Mouse (Mus musculus) central nervous system, embryonic 18 days (tissue): ENCODE measurements around the gene H2al1c. TPM values are rescaled to one million over a fixed set of nuclear protein-coding genes. Genes with fewer than 3 reads are reported as not detected.

ENCODE experiments used
- polyA plus RNA-seq: library from polyadenylated mRNA; depleted of rRNA; stranded (reverse); fragments of >200 nt; gene quantifications from 2 replicates; pipeline ENCODE4 v1.2.3, GENCODE M21; 2012; rRNA removed

H2al1c gene
- not detected in 2 replicates for polyA plus RNA-seq

GRCm38 (mm10) chrX:11305355-11305754 is at the start of gene H2al1c:
TSS of gene H2al1c (plus strand) at chrX:11305655.

GRCm38 (mm10) chrX:11298957-11299356 is 6.5 kb upstream of the H2al1c start, which contains the start of gene H2al1a:
TSS of gene H2al1a (plus strand) at chrX:11299257.

GRCm38 (mm10) chrX:11302132-11302531 is 3.3 kb upstream of the H2al1c start, which contains the start of gene H2al1b:
TSS of gene H2al1b (plus strand) at chrX:11302432.

GRCm38 (mm10) chrX:11308524-11308923 is 3.1 kb downstream of the H2al1c start, which contains the start of gene H2al1d:
TSS of gene H2al1d (plus strand) at chrX:11308824.

GRCm38 (mm10) chrX:11311634-11312033 is 6.2 kb downstream of the H2al1c start, which contains the start of gene H2al1e:
TSS of gene H2al1e (plus strand) at chrX:11311934.

GRCm38 (mm10) chrX:11314858-11315257 is 9.4 kb downstream of the H2al1c start, which contains the start of gene H2al1f:
TSS of gene H2al1f (plus strand) at chrX:11315158.

GRCm38 (mm10) chrX:11317956-11318355 is 12.5 kb downstream of the H2al1c start, which contains the start of gene H2al1g:
TSS of gene H2al1g (plus strand) at chrX:11318256.

GRCm38 (mm10) chrX:11321192-11321591 is 15.7 kb downstream of the H2al1c start, which contains the start of gene H2al1h:
TSS of gene H2al1h (plus strand) at chrX:11321492.

GRCm38 (mm10) chrX:11324359-11324758 is 18.9 kb downstream of the H2al1c start, which contains the start of gene H2al1i:
TSS of gene H2al1i (plus strand) at chrX:11324659.

GRCm38 (mm10) chrX:11327522-11327921 is 22.1 kb downstream of the H2al1c start, which contains the start of gene H2al1j:
TSS of gene H2al1j (plus strand) at chrX:11327822.

Other genes with a start within 250 kb of the H2al1c start
- gene H2al1a, start 6.4 kb upstream of the H2al1c start, polyA plus RNA-seq, result not detected in 2 replicates
- not detected in 2 replicates for gene H2al1b, start 3.2 kb upstream of the H2al1c start, polyA plus RNA-seq
- gene H2al1d, start 3.2 kb downstream of the H2al1c start, polyA plus RNA-seq, result not detected in 2 replicates
- gene H2al1e, start 6.3 kb downstream of the H2al1c start, polyA plus RNA-seq, result not detected in 2 replicates
- not detected in 2 replicates for gene H2al1f, start 9.5 kb downstream of the H2al1c start, polyA plus RNA-seq
- gene H2al1g, start 12.6 kb downstream of the H2al1c start, polyA plus RNA-seq, result not detected in 2 replicates
- not detected in 2 replicates for gene H2al1h, start 15.8 kb downstream of the H2al1c start, polyA plus RNA-seq
- gene H2al1i, start 19.0 kb downstream of the H2al1c start, polyA plus RNA-seq, result not detected in 2 replicates
- not detected in 2 replicates for gene H2al1j, start 22.2 kb downstream of the H2al1c start, polyA plus RNA-seq